Mouse (Mus musculus) regulatory T cell (primary cell): ENCODE data around the gene Col7a1.

Experiments used
- in situ Hi-C: fragments of 300-600 bp; cut with MboI, MseI; formaldehyde crosslinking; loops from one replicate; pipeline ENCODE4 v1.15.1; 2025; ENCODE audit warnings: high pct_unique_total_duplicates

The Col7a1 gene

GRCm38 (mm10) chr9:108983209-108983608 lies 29.8 kb downstream of the Col7a1 start:
- in situ Hi-C loops = no loop called here

GRCm38 (mm10) chr9:108985710-108986109 lies 32.3 kb downstream of the Col7a1 start, which contains the start of gene Ucn2:
Gene Ucn2 (plus strand): TSS chr9:108986010.
- in situ Hi-C loops = no loop called here

GRCm38 (mm10) chr9:108987704-108988350 lies 34.4 kb downstream of the Col7a1 start:
- in situ Hi-C loops = no loop called here

- in situ Hi-C loops = no loop called here
These were observed 36.5 kb downstream of the Col7a1 start for GRCm38 (mm10) chr9:108989802-108990461.

GRCm38 (mm10) chr9:108990462-108990820 lies 37.1 kb downstream of the Col7a1 start:
- in situ Hi-C loops = no loop called here

- in situ Hi-C loops = no loop called here
These were observed 38.2 kb downstream of the Col7a1 start, which contains the start of gene Pfkfb4 for GRCm38 (mm10) chr9:108991428-108992084. Gene Pfkfb4 (plus strand): TSS chr9:108991778.

- in situ Hi-C loops = no loop called here
These were observed 38.7 kb downstream of the Col7a1 start for GRCm38 (mm10) chr9:108992085-108992469.

GRCm38 (mm10) chr9:108992620-108993361 lies 39.4 kb downstream of the Col7a1 start:
- in situ Hi-C loops = no loop called here

GRCm38 (mm10) chr9:108996411-108996810 lies 43.0 kb downstream of the Col7a1 start:
- in situ Hi-C loops = no loop called here

- in situ Hi-C loops = no loop called here
These were observed 45.1 kb downstream of the Col7a1 start for GRCm38 (mm10) chr9:108998287-108999166.

- in situ Hi-C loops = no loop called here
These were observed 45.8 kb downstream of the Col7a1 start for GRCm38 (mm10) chr9:108999167-108999526.

GRCm38 (mm10) chr9:109000726-109001125 lies 47.3 kb downstream of the Col7a1 start:
- in situ Hi-C loops = loop anchor here (5.0 kb wide), 1 partner anchor 52 kb away; no protein-coding TSS in a partner anchor

- in situ Hi-C loops = loop anchor here (5.0 kb wide), 1 partner anchor 49 kb away; no protein-coding TSS in a partner anchor
These were observed 49.8 kb downstream of the Col7a1 start for GRCm38 (mm10) chr9:109003201-109003600.

GRCm38 (mm10) chr9:109007025-109007780 lies 53.8 kb downstream of the Col7a1 start:
- in situ Hi-C loops = loop anchor here (5.0 kb wide), 1 partner anchor 115 kb away; no protein-coding TSS in a partner anchor

GRCm38 (mm10) chr9:109008081-109008480 lies 54.7 kb downstream of the Col7a1 start:
- in situ Hi-C loops = loop anchor here (5.0 kb wide), 1 partner anchor 114 kb away; no protein-coding TSS in a partner anchor

- in situ Hi-C loops = loop anchor here (5.0 kb wide), 1 partner anchor 113 kb away; no protein-coding TSS in a partner anchor
These were observed 55.7 kb downstream of the Col7a1 start for GRCm38 (mm10) chr9:109008994-109009635.

GRCm38 (mm10) chr9:109009636-109010315 lies 56.4 kb downstream of the Col7a1 start:
- in situ Hi-C loops = loop anchor here (5.0 kb wide), 2 partner anchors 113 to 603 kb away; no protein-coding TSS in a partner anchor

- in situ Hi-C loops = loop anchor here (5.0 kb wide), 1 partner anchor 602 kb away; no protein-coding TSS in a partner anchor
These were observed 56.9 kb downstream of the Col7a1 start for GRCm38 (mm10) chr9:109010316-109010690.

- in situ Hi-C loops = no loop called here
These were observed 62.0 kb downstream of the Col7a1 start for GRCm38 (mm10) chr9:109015397-109015796.
